Mouse (Mus musculus): ENCODE measurements around the gene Chd4.
A peak's percentile ranks its signal among the peaks of the same experiment; 100 is the strongest.

The Chd4 gene

DNA sequence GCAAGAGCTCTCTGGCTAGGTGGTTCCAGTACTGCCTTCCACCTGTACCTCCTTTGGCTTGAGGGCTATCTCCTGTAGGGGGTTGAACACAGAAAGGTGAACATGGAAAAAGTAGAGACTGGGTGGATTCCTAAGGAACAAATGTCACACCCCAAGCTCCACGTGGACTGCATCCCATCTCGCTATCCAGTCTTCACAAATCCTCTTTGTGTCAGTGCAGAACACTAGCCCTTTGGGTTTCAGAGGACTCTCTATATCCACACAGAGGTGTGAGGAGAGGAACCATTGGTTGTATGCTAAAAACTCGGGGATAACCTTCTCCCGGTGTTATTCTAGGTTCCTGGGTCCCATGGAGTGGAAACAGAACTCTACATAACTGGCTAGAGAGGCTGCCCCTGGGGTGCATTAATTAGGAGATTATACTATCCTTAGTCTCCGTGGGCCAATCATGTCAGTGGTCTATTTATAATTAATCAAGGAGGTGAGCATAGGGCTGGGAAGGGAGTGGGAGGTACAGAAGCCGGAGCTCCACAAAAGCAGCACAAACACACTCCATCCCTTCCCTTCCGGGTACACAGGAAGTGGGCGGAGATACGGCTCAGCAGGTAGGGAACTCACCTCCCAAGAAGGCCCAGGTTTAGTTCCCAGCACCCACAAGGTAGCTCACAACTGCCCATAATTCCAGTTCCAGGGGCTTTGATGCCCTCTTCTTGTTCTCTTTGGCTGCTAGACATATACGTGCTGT, 5.3 kb upstream of the Chd4 start:
- DNase-seq (ENCODE audit: low spot score in 2 of 2), result no peak

DNA sequence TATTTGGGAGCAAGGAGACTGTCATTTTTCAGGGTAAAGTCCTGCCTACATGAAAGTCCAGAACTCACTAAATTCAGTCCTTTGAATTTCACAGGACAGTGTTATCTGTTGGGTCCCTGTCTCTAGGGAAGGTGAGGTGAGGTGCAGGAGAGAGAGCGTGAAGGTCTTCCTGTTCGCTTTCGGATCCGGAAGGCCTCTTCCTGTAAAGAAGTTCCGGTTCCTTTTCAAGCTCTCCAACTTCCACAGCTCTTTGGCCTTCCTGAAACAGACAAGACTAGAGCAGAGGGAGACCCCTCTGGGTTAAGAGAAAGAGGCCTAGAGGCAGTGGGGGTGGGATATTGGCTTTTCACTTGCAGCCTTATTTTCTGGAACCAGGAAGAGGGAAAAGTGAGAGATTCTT, 3.4 kb upstream of the Chd4 start:
- DNase-seq (ENCODE audit: low spot score in 2 of 2), result no peak

DNA sequence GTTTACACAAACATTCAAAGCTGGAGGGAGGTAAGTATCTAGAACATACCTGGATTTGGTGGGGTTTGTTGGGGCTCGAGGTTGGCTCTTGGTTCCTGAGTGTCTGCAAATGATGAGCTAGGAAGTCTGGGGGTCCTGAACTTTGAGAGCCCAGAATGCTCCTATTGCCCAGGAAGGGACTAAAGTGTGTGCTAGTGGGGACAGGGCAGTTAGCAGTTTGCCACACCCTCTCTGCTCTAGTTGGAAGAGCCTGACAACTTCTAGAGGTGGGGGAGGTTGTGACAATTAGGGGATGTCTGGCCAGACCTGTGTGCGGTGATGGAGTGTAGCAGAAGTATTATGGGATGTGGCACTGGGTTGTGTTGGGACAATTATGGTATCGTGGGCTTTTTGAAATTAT, 938 bp upstream of the Chd4 start:
- no peak for DNase-seq (ENCODE audit: low spot score in 2 of 2)

DNA sequence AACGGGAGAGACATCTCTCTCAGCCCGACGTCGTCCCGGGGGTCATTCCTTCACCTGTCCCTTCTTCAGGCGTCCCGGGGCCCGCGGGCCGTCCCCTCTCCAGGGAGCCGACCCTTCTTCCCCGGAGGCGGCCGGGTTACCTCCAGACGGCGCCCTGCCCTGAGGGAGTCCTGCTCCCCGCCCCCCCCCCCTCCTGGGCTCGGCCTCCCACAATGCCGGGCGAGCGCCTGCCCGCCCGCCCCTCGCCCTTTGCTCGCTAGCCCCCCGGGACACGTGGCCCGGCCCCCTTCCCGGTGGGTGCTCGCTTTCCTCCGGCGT, 457 bp downstream of the Chd4 start:
- DNase-seq (ENCODE audit: low spot score in 2 of 2), result no peak

DNA sequence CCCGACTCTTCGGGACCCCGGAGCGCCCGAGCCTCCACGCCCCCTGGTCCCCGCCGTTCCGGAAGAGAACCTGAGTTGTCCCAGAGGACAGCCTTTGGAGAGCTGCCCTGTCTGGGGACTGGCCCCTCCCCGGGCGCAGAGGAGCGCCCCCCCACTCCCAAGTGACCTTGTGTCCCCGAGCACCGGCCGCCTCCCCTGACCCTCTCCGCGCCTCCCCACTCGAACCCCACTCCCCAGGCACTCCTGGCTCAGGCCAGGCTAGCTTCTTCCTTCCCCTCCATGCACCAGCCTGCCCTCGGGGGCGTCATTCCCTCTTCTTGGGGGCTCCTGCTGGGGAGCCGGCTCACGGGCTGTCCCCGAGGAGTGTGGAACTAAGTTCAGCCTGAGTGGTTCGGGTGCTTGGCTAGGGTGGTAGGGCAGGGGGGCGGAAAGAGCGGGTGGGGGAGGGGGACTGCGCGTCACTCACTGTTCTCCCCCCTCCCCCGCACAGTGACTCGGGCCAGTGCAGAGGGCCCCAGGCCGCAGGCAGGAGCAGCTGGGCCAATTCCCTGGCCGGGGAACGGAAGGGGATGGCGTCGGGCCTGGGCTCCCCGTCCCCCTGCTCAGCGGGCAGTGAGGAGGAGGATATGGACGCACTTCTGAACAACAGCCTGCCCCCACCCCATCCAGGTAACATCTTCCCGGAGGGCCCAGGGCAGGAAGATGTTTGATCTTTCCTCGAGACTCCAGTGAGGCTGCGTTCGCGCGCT, 990 bp downstream of the Chd4 start:
- no peak for DNase-seq (ENCODE audit: low spot score in 2 of 2)

DNA sequence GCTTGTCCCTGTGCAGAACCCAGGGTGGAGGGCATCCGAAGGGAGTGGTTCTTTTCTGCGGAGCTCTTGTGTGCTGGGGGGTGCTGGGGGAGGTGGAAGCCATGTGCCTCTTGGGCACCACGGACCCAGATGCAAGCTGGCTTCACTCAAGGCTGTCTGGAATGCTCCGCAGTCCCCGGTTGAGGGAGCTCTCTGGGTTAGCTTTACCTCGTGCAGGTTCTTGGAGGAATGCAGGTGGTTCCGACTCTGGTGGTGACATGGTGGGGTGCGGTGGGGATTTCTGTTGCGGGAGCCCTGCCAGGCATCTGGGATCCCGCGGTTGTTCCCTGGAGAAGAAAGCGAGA, 1.5 kb downstream of the Chd4 start:
- peak in 1 of 2 experiments; percentile 49 for DNase-seq (ENCODE audit: low spot score in 2 of 2)

DNA sequence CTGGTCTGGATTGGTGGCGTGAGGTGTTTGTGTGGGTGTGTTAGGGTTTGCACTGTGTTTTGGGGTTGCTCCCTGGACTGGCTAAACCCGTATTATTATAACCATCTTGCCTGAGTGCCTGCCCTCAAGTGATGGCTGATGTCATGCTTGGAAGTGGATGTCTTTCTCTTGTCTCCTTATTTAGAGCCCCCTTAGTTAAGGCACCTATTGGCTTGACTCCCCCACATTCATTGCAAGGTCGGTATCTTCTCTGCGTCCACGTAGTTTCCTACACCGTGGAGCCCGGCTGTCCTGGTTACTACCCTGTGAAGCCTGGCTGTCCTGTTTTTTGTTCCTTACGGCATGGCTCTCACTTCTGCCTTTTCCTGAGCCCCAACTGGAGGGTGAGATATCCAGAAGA, 2.2 kb downstream of the Chd4 start:
- DNase-seq (ENCODE audit: low spot score in 2 of 2), result no peak

DNA sequence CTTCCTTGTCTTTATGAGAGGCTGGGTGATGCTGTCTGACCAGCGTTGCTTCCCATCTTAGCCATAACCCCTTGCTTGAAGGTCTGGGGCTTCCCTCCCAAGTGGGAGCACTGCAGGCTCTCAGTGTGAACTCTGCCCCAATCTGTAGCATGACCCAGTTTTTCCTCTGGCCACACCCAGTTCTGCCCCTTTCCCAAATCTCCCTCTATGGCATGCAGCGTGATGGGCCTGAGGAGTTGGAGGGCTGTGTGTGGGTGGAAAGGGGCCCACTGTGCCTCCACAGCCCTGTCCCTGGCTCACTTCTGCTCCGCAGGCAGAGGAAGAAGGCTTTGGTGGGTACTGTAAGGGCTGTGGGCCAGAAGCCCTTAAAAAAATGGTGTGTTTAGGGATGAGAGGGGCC, 2.7 kb downstream of the Chd4 start:
- DNase-seq (ENCODE audit: low spot score in 2 of 2), result no peak

DNA sequence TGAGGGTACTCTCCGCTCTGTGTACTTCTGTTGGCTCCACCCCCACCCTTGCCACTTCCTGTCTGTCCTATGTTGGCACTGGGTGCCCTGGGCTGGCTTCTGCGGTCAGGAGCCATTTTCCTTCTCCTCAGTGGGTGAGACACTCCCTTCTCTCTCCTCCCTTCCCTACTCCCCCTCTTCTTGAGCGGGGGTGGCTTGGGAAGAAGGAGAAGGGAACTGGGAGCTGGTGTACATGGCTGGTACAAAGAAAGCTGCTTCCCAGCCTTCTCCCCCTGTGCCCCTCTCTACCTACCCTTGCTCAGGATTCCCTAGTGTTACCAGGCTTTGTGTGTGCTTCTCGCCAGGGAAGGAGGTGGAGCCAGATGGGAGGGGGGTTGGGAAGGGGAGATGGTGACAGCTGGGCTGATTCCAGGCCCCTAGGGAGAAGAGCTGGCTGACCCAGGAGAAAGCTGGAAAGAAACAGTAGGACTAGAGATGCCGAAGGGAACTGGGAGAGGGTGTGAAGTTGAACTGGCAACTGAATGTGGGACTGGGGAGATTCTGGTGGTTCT, 3.7 kb downstream of the Chd4 start:
- no peak for DNase-seq (ENCODE audit: low spot score in 2 of 2)

DNA sequence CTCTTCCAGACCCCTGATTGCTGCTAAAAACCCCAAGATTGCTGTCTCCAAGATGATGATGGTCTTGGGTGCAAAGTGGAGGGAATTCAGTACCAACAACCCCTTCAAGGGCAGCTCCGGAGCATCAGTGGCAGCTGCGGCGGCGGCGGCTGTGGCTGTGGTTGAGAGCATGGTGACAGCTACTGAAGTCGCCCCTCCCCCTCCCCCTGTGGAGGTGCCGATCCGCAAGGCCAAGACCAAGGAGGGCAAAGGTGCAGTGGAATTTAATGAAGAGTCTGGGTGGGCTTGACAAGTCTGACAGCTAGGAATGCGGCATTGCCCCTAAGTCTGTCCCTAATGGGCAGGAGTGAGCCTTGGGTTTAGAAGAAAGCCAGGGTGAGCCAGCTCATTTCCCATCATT, 5.7 kb downstream of the Chd4 start:
- no peak for DNase-seq (ENCODE audit: low spot score in 2 of 2)

DNA sequence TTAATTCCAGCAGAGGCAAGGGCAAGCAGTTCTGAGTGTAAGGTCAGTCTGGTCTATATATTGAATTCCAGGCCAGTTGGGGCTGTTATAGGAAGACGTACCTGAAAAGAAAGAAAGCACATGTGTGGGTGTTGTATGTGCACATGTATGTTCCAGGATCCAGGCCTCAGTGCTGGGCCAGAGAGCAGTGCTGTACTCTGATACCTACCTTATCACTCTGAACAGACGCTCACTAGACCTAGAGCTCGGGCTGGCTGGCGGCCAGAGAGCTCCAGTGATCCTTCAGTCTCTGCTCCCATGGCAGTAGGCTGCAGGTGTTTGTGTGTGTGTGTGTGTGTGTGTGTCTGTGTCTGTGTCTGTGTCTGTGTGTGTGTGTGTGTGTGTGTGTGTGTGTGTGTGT, 8.4 kb downstream of the Chd4 start:
- no peak for DNase-seq (ENCODE audit: low spot score in 2 of 2)

DNA sequence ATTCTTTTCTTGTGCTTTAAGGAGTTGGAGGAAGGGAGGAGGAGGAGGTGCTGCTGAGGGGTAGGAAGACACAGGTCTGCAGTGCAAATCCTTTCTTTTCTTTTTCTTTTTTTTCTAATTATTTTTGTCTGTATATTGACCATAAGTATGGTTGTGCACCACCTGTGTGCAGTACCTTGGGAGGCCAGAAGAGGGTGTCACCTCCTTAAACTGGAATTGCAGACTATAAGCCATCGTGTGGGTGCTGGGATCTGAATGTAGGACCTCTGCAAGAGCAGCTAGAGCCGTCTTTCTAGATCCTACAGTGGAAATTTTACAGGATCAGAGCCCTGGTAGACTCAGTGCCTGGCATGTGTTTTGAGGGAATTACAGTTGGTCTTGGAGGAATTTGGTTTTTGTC, 11.9 kb downstream of the Chd4 start:
- DNase-seq (ENCODE audit: low spot score in 2 of 2), result no peak

DNA sequence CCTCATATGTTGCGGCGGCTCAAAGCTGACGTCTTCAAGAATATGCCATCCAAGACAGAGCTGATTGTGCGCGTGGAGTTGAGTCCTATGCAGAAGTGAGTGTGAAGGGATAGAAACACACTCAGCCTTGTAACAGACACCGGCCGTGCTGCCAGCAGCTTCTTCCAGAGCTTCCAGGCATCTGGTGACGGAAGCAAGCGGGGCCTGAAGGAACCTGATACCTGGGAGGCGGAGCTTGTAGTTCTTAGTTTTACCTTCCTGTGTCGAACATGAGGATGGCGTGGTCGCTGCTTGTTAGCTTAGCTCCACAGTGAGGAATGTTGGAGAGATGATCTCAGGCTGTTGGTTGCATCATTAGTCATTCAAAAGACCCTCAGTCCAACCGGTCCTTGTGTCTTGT, 13.6 kb downstream of the Chd4 start:
- DNase-seq (ENCODE audit: low spot score in 2 of 2), result no peak

DNA sequence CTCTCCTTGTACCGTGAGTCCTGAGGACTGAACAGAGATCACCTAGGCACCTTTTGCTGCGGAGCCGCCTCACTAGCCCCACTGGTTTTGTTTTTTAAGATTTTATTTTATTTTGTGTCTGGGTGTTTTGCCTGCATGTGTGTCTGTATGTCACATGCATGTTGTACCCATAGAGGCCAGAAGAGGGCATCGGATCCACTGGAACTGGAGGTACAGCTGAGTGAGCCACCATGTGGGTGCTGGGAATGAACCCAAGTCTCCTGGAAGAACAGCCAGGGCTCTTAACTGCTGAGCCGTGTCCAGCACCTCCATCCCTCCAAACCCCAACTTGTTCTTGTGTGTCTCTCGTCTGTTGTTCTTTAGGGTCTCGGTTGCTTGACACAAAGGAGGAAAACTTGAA, 15.1 kb downstream of the Chd4 start:
- DNase-seq (ENCODE audit: low spot score in 2 of 2), result no peak

DNA sequence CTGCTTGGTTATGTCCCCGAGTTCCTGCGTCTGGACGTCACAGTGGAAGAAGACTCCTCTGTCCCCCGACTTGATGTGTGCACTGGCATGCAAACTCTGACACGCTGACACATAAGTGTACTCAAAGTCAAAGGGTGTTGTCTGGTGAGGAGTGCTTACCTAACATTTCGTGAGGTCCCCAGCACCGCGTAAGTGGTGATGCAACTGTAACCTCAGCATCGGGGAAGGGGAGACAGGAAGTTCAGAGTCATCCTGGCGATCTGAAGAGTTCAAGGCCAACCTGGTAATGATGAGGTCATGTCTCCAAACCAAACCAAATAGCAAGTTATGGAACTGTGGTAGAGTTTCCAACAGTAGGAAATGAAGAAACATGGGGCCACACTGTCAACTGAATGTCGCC, 16.8 kb downstream of the Chd4 start:
- no peak for DNase-seq (ENCODE audit: low spot score in 2 of 2)

DNA sequence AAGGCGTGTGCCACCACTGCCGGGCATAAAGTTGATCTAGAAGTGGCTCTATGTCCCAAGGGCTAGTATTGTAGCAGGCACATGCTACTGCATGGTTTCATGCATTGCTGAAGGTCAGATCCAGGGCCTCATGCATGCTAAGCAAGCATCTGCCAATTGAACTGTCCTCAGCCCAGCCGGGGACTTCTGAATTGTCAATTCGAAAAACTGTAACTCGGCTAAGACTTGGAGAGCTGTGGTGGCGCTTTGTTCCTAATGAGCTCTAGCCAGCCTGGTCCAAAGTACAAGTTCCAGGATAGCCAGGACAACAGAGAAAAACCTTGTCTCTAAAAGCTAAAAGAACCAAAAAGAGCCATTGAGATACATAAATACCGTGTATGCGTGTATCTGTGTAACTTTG, 23.6 kb downstream of the Chd4 start:
- no peak for DNase-seq (ENCODE audit: low spot score in 2 of 2)

DNA sequence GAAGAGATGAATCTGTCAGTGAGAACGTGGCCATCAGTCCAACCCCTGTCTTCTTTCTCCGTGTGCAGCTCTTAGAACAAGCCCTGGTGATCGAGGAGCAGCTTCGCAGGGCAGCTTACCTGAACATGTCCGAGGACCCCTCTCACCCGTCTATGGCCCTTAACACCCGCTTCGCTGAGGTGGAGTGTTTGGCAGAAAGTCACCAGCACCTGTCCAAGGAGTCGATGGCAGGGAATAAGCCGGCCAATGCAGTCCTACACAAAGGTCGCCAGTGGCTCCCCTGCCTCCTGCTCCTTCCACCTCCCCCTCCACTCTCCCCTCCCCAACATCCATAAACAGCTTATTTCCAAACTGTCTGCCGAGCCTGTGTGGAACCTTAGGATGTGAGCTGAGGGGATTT, 32.9 kb downstream of the Chd4 start:
- no peak for DNase-seq (ENCODE audit: low spot score in 2 of 2)

DNA sequence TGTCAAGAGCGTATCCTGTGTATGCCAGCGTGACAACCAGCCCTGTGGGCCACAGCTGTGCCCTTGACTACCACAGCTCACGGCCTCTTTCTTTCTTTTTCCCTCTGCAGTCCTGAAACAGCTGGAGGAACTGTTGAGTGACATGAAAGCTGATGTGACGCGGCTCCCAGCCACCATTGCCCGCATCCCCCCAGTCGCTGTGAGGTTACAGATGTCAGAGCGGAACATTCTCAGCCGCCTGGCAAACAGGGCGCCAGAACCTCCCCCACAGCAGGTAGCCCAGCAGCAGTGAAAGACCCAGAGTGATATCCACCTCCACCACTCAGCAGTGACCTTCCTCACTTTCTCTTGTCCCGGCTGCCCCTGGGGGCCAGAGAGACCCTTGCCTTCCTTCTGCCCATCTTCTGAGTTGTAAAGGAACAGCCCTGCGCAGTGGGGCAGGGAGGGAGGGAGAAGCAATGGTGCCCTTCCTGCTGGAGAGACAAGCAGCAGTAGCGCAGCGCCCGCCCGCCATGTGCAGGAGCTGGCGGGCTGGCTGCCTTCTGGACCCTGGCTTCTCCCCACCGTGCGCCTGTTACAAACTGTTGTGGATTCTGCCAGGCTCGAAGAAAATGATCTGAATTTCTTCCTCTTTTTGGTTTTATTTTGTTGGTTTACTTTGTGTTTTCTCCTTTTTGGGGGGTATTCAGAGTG, 34.1 kb downstream of the Chd4 start:
- no peak for DNase-seq (ENCODE audit: low spot score in 2 of 2)

DNA sequence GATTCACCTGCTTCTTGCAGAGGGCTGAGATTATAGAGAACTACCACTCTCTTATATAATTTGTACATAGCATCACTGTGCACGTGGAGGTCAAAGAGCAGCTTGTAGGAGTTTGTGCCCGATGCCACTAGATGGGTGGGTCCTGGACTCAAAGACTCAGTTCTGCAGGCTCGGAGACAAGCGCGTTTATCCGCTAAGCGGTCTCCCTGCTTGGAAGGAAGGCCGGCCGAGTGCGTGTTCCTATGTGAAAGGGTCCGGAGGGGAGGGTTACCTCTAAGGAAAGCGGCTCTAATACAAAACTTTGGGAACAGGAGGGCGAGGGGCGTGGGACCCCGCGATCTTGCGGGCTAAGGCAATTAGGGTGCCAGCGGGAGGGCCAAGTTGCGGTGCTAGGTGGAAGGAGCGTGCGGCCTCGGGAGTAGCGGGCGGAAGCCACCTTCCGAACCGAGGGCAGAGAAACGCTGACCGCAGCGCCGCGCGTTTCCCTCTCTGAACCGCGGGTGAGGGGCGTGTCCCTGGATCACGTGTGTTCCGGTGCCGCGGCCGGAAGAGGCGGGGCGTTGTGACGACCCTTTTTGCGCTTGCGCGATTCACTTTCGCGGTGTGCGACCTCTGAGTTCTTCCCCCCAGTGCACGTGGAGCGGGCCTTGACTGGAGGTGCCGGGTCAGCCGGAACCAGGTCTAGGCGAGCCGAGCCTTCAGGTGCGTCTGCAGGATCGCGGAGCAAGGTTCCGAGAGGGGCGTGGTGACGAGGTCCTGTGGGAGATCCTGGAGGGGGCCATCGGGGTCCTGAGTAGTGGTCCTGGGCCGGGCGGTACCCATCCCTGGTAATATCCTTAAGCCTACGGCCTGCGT, 35.7 kb downstream of the Chd4 start, which contains the start of gene Nop2:
Gene Nop2, plus strand, starts transcription at position 608 of the 855 bp plus-strand sequence.
- DNase-seq (ENCODE audit: low spot score in 2 of 2), result peak in 1 of 2 experiments; percentile 81

DNA sequence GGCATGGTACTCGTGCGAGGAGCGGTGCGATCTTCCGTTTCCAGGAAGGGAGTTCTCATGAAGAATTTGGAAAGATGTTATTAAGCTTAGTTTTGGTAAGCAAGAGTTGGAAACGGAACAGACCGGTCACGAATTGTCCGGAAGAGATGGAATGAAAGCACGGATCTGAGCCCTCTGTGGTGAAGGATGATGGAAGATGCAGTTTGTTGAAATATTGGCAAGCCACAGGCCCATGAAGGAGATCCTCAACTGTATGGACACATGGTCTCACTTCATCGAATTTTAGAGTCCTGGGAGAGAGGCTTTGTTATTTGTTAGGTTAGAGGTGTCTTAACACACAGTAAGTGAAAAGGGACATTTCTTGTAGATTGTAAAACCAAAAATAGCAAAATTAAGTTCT, 36.7 kb downstream of the Chd4 start:
- DNase-seq (ENCODE audit: low spot score in 2 of 2), result no peak

DNA sequence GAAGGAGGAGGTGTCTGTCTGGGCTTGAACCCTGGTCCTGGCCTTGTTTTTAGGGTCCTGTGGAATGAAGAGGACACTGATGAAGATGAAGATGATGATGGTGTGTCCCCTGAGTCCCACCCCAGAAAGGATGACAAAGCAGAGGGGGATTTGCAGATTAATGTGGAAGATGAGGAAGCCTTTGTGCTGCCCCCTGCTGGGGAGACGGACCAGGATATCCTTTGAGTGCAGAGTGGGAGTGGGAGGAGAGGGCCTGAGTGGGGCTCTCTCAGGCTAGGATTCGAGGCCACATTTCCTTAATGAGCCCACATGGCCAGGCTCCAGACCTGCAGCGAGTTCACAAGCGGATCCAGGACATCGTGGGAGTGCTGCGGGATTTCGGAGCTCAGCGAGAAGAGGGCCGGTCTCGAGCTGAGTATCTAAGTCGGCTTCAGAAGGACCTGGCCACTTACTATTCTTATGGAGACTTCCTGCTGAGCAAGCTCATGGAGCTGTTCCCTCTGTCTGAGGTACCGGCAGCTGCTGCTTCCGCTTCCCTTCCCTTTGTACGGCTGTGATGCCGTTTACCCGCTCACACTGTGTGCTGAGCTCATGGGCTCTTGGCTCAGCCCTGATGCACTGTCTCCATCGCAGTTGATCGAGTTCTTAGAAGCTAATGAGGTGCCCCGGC, 41.4 kb downstream of the Chd4 start:
- DNase-seq (ENCODE audit: low spot score in 2 of 2), result peak in 1 of 2 experiments; percentile 57
